Mouse (Mus musculus) limb, embryonic 12.5 days (tissue): Measurements from ENCODE around the gene Tmco2. TPM values are rescaled to one million over a fixed set of nuclear protein-coding genes. Genes with fewer than 3 reads are reported as not detected.
"Not testable (repeated sequence)": the region's sequence is repeated elsewhere in the genome, so short reads cannot be mapped to it uniquely, and the experiment has no call there.

ENCODE experiments used
- ATAC-seq: fragments of 200-750 bp; cut with Nextera tagmentation; 2 replicates; pipeline ENCODE4 v1.8.0; 2017; ENCODE audit warnings: low read depth, moderate TSS enrichment; ENCODE audit not compliant: insufficient number of reproducible peaks, insufficient read depth, low FRiP score, low TSS enrichment
- H3K27ac ChIP-seq: fragments of 300-500 bp; sonication (generic); 2 replicates; pipeline ENCODE4 v1.5.1; 2016; ENCODE audit warnings: mild to moderate bottlenecking, moderate library complexity
- H3K27me3 ChIP-seq: fragments of 300-500 bp; sonication (generic); 2 replicates; pipeline ENCODE4 v1.6.1; 2016; ENCODE audit warnings: mild to moderate bottlenecking, moderate library complexity
- H3K36me3 ChIP-seq: fragments of 300-500 bp; sonication (generic); 2 replicates; pipeline ENCODE4 v1.6.1; 2016; ENCODE audit warnings: mild to moderate bottlenecking, moderate library complexity
- H3K4me1 ChIP-seq: fragments of 300-500 bp; sonication (generic); replicated peaks from 2 replicates; pipeline ENCODE4 v1.6.1; 2016
- H3K4me2 ChIP-seq: fragments of 300-500 bp; sonication (generic); 2 replicates; pipeline ENCODE4 v1.6.1; 2016; ENCODE audit warnings: mild to moderate bottlenecking, moderate library complexity
- H3K4me3 ChIP-seq: fragments of 300-500 bp; sonication (generic); replicated peaks from 2 replicates; pipeline ENCODE4 v1.5.1; 2016; ENCODE audit warnings: mild to moderate bottlenecking
- H3K9ac ChIP-seq: fragments of 300-500 bp; sonication (generic); replicated peaks from 2 replicates; pipeline ENCODE4 v1.6.1; 2016; ENCODE audit warnings: mild to moderate bottlenecking, moderate library complexity
- H3K9me3 ChIP-seq: fragments of 300-500 bp; sonication (generic); 2 replicates; pipeline ENCODE4 v1.6.1; 2016; ENCODE audit warnings: mild to moderate bottlenecking, moderate library complexity
- WGBS: fragments of 180-500 bp; shearing (Covaris S2); methylation state at CpG from one replicate; pipeline ENCODE4 v1.1.7; 2016; 5-methylcytosine and 5-hydroxymethylcytosine counted together
- polyA plus RNA-seq: library from polyadenylated mRNA; unstranded; fragments of >200 nt; fragmentation: Nextera tagmentation; extraction: Ambion mirVana; gene quantifications from 2 replicates; pipeline ENCODE4 v1.2.1, GENCODE M21; 2016

Tmco2 gene
- polyA plus RNA-seq = not detected in 2 replicates

GRCm38 (mm10) chr4:121109126-121109525, at the start of gene Tmco2:
Gene Tmco2, minus strand, starts transcription at chr4:121109226.
- Histone ChIP-seq H3K27me3 (no peaks in the 10 kb centered on the region), H3K4me1 (no peaks in the 10 kb centered on the region), H3K4me2 (no peak within 1 kb of the TSS), H3K27ac (no peak within 1 kb of the TSS), H3K36me3 (no peaks in the 10 kb centered on the region), H3K9me3 (no peaks in the 10 kb centered on the region), H3K4me3 (no peak within 1 kb of the TSS), H3K9ac (no peak within 1 kb of the TSS)
- ATAC-seq = no peak
- 96% methylated on average over 2 of the region's 2 CpGs for WGBS

- Histone ChIP-seq H3K36me3 (no peaks in the 10 kb centered on the region), H3K9me3 (no peaks in the 10 kb centered on the region), H3K4me2 (no peak overlapping the region), H3K27ac (no peak overlapping the region), H3K9ac (no peak overlapping the region), H3K27me3 (no peaks in the 10 kb centered on the region), H3K4me1 (no peaks in the 10 kb centered on the region), H3K4me3 (no peak overlapping the region)
- no peak for ATAC-seq
- WGBS = 82% methylated on average over 4 of the region's 4 CpGs
These were observed 5.7 kb downstream of the Tmco2 start for GRCm38 (mm10) chr4:121103304-121103703.

GRCm38 (mm10) chr4:121097650-121098378, 11.2 kb downstream of the Tmco2 start, which contains the start of gene Zmpste24:
Gene Zmpste24, minus strand, starts transcription at chr4:121098241.
- Histone ChIP-seq H3K4me3 (peak within 1 kb of the TSS; percentile 80), H3K9ac (peak within 1 kb of the TSS; percentile 75), H3K27me3 (no peaks in the 10 kb centered on the region), H3K36me3 (peaks cover 26% of the 10 kb centered on the region), H3K9me3 (no peaks in the 10 kb centered on the region), H3K4me1 (peaks cover 6% of the 10 kb centered on the region), H3K27ac (0 out of 2 replicates have a peak within 1 kb of the TSS, but pooled peaks have one; percentile 53), H3K4me2 (peak within 1 kb of the TSS; percentile 67)
- ATAC-seq = peak; percentile 79
- under 1% methylated on average over 39 of the region's 39 CpGs for WGBS

- H3K4me2 ChIP-seq = no peak overlapping the region
- H3K36me3 ChIP-seq = peaks cover 83% of the 10 kb centered on the region
- WGBS = 92% methylated on average over 4 of the region's 4 CpGs
- H3K27me3 ChIP-seq = no peaks in the 10 kb centered on the region
- no peaks in the 10 kb centered on the region for H3K4me1 ChIP-seq
- H3K9me3 ChIP-seq = no peaks in the 10 kb centered on the region
- ATAC-seq = no peak
- H3K27ac ChIP-seq = no peak overlapping the region
- H3K4me3 ChIP-seq = no peak overlapping the region
- no peak overlapping the region for H3K9ac ChIP-seq
These were observed 18.8 kb downstream of the Tmco2 start for GRCm38 (mm10) chr4:121090211-121090610.

- no peak overlapping the region for H3K9ac ChIP-seq
- H3K36me3 ChIP-seq = peaks cover 84% of the 10 kb centered on the region
- no peak overlapping the region for H3K4me3 ChIP-seq
- no peaks in the 10 kb centered on the region for H3K9me3 ChIP-seq
- H3K27ac ChIP-seq = no peak overlapping the region
- H3K4me2 ChIP-seq = no peak overlapping the region
- ATAC-seq = no peak
- no peaks in the 10 kb centered on the region for H3K4me1 ChIP-seq
- H3K27me3 ChIP-seq = no peaks in the 10 kb centered on the region
- WGBS = 90% methylated on average over 2 of the region's 2 CpGs
These were observed 20.3 kb downstream of the Tmco2 start for GRCm38 (mm10) chr4:121088696-121089095.

- peaks cover 83% of the 10 kb centered on the region for H3K36me3 ChIP-seq
- H3K9me3 ChIP-seq = no peaks in the 10 kb centered on the region
- no peak overlapping the region for H3K4me2 ChIP-seq
- no peak overlapping the region for H3K4me3 ChIP-seq
- H3K9ac ChIP-seq = no peak overlapping the region
- no peaks in the 10 kb centered on the region for H3K27me3 ChIP-seq
- H3K4me1 ChIP-seq = no peaks in the 10 kb centered on the region
- ATAC-seq = no peak
- H3K27ac ChIP-seq = no peak overlapping the region
These were observed 24.5 kb downstream of the Tmco2 start for GRCm38 (mm10) chr4:121084506-121084905.

GRCm38 (mm10) chr4:121080395-121080794, 28.6 kb downstream of the Tmco2 start:
- no peak overlapping the region for H3K27ac ChIP-seq
- H3K27me3 ChIP-seq = no peaks in the 10 kb centered on the region
- WGBS = 86% methylated on average over 1 of the region's 1 CpGs
- H3K9me3 ChIP-seq = no peaks in the 10 kb centered on the region
- H3K4me2 ChIP-seq = no peak overlapping the region
- no peak overlapping the region for H3K9ac ChIP-seq
- H3K36me3 ChIP-seq = peaks cover 92% of the 10 kb centered on the region
- no peak overlapping the region for H3K4me3 ChIP-seq
- no peaks in the 10 kb centered on the region for H3K4me1 ChIP-seq
- ATAC-seq = no peak

- Histone ChIP-seq H3K27me3 (no peaks in the 10 kb centered on the region), H3K9ac (no peak overlapping the region), H3K9me3 (no peaks in the 10 kb centered on the region), H3K4me3 (no peak overlapping the region), H3K4me2 (no peak overlapping the region), H3K27ac (no peak overlapping the region), H3K36me3 (peaks cover 93% of the 10 kb centered on the region), H3K4me1 (no peaks in the 10 kb centered on the region)
- ATAC-seq = no peak
- WGBS = 71% methylated on average over 3 of the region's 3 CpGs
These were observed 30.9 kb downstream of the Tmco2 start for GRCm38 (mm10) chr4:121077915-121078646.

- ATAC-seq = no peak
- H3K36me3 ChIP-seq = peaks cover 88% of the 10 kb centered on the region
- no peaks in the 10 kb centered on the region for H3K27me3 ChIP-seq
- no peak overlapping the region for H3K9ac ChIP-seq
- no peaks in the 10 kb centered on the region for H3K9me3 ChIP-seq
- H3K4me3 ChIP-seq = no peak overlapping the region
- WGBS = 84% methylated on average over 4 of the region's 4 CpGs
- H3K27ac ChIP-seq = no peak overlapping the region
- H3K4me2 ChIP-seq = no peak overlapping the region
- no peaks in the 10 kb centered on the region for H3K4me1 ChIP-seq
These were observed 34.8 kb downstream of the Tmco2 start for GRCm38 (mm10) chr4:121074250-121074649.

- H3K9ac ChIP-seq = no peak overlapping the region
- no peaks in the 10 kb centered on the region for H3K9me3 ChIP-seq
- peaks cover 76% of the 10 kb centered on the region for H3K36me3 ChIP-seq
- no peak overlapping the region for H3K27ac ChIP-seq
- H3K27me3 ChIP-seq = no peaks in the 10 kb centered on the region
- no peak for ATAC-seq
- WGBS = 86% methylated on average over 2 of the region's 2 CpGs
- H3K4me2 ChIP-seq = no peak overlapping the region
- H3K4me1 ChIP-seq = no peaks in the 10 kb centered on the region
- H3K4me3 ChIP-seq = no peak overlapping the region
These were observed 43.7 kb downstream of the Tmco2 start for GRCm38 (mm10) chr4:121065336-121065735.

GRCm38 (mm10) chr4:121059218-121059617, 49.8 kb downstream of the Tmco2 start:
- ATAC-seq, H3K27me3 ChIP-seq, H3K27ac ChIP-seq, H3K9me3 ChIP-seq, H3K4me3 ChIP-seq, H3K4me2 ChIP-seq, H3K9ac ChIP-seq, H3K4me1 ChIP-seq: not testable (repeated sequence)
- WGBS = 89% methylated on average over 10 of the region's 10 CpGs
- peaks cover 54% of the 10 kb centered on the region for H3K36me3 ChIP-seq
